Comparison of ENCODE assay signal across 9 mouse cellular contexts in genomic region chr4:132356170-132356569, GRCm38 (mm10). TPM values are rescaled to one million over a fixed set of nuclear protein-coding genes. Genes with fewer than 3 reads are reported as not detected.
DNase-seq lines count a peak whose midpoint lies in the region; ATAC-seq and TF ChIP-seq lines count a peak whose summit lies in the region.
"Had no signal": no experiment of that assay in that cellular context is flagged by ENCODE, and none has a peak within 500 bp of the region (broad histone marks: within the 10 kb centered on the region; RNA-seq: fewer than 3 reads in every experiment).

No protein-coding gene starts in this region.

- no peaks in the 10 kb centered on the region for H3K36me3 ChIP-seq in embryonic facial prominence, embryonic 11.5 days (replicated peaks; ENCODE audit: control insufficient read depth, insufficient read depth, low read depth, low read length)
- H3K36me3 ChIP-seq in embryonic facial prominence, embryonic 10.5 days (replicated peaks), result peaks cover 69% of the 10 kb centered on the region
- peaks cover 47% of the 10 kb centered on the region for H3K36me3 ChIP-seq in intestine, embryonic 14.5 days (ENCODE audit: control insufficient read depth, insufficient read depth, low read length)
- H3K36me3 ChIP-seq in lung, postnatal 0 days (ENCODE audit: insufficient read depth, low read length), result peaks cover 13% of the 10 kb centered on the region; the same call in 1 of the 2 replicates
- H3K36me3 ChIP-seq in hindbrain, embryonic 16.5 days (ENCODE audit: control insufficient read depth, insufficient read depth, low read length), result peaks cover 7% of the 10 kb centered on the region; the same call in 1 of the 2 replicates
- peaks cover 66% of the 10 kb centered on the region for H3K36me3 ChIP-seq in midbrain, embryonic 10.5 days

- ATAC-seq in embryonic facial prominence, embryonic 11.5 days (replicated peaks; ENCODE audit: insufficient number of reproducible peaks, low FRiP score, low TSS enrichment, low read depth), result no peak
- no peak for ATAC-seq in intestine, embryonic 14.5 days (replicated peaks; ENCODE audit: low FRiP score, low TSS enrichment, low read depth)
- 0 out of 2 replicates have a peak, but pooled peaks have one; percentile 16 for ATAC-seq in lung, postnatal 0 days
- ATAC-seq in hindbrain, embryonic 16.5 days, result no peak

- no peak overlapping the region for H3K27ac ChIP-seq in embryonic facial prominence, embryonic 11.5 days (replicated peaks; ENCODE audit: low read depth, low read length)
- H3K27ac ChIP-seq in embryonic facial prominence, embryonic 10.5 days (replicated peaks), result no peak overlapping the region
- H3K27ac ChIP-seq in intestine, embryonic 14.5 days (ENCODE audit: low read depth), result no peak overlapping the region
- no peak overlapping the region for H3K27ac ChIP-seq in lung, postnatal 0 days (ENCODE audit: low read length)
- no peak overlapping the region for H3K27ac ChIP-seq in hindbrain, embryonic 16.5 days (ENCODE audit: low read depth, low read length)
- no peak overlapping the region for H3K27ac ChIP-seq in midbrain, embryonic 10.5 days (replicated peaks)

- H3K9me3 ChIP-seq in embryonic facial prominence, embryonic 11.5 days (replicated peaks; ENCODE audit: control insufficient read depth, low read length), result no peaks in the 10 kb centered on the region
- no peaks in the 10 kb centered on the region for H3K9me3 ChIP-seq in embryonic facial prominence, embryonic 10.5 days
- no peaks in the 10 kb centered on the region for H3K9me3 ChIP-seq in intestine, embryonic 14.5 days (ENCODE audit: control insufficient read depth, low read length)
- no peaks in the 10 kb centered on the region for H3K9me3 ChIP-seq in lung, postnatal 0 days (ENCODE audit: low read length)
- no peaks in the 10 kb centered on the region for H3K9me3 ChIP-seq in hindbrain, embryonic 16.5 days (ENCODE audit: control insufficient read depth, low read length)
- no peaks in the 10 kb centered on the region for H3K9me3 ChIP-seq in midbrain, embryonic 10.5 days (replicated peaks)

- no peaks in the 10 kb centered on the region for H3K4me1 ChIP-seq in embryonic facial prominence, embryonic 11.5 days (ENCODE audit: control insufficient read depth, insufficient read depth, low read length)
- peaks cover 17% of the 10 kb centered on the region for H3K4me1 ChIP-seq in embryonic facial prominence, embryonic 10.5 days
- peaks cover 8% of the 10 kb centered on the region; the same call in 1 of the 2 replicates for H3K4me1 ChIP-seq in intestine, embryonic 14.5 days (replicated peaks; ENCODE audit: control insufficient read depth, insufficient read depth, low read length)
- H3K4me1 ChIP-seq in lung, postnatal 0 days (ENCODE audit: insufficient read depth, low read depth, low read length), result peaks cover 8% of the 10 kb centered on the region; the same call in 1 of the 2 replicates
- H3K4me1 ChIP-seq in hindbrain, embryonic 16.5 days (ENCODE audit: control insufficient read depth, insufficient read depth, low read depth, low read length), result peaks cover 14% of the 10 kb centered on the region
- peaks cover 20% of the 10 kb centered on the region for H3K4me1 ChIP-seq in midbrain, embryonic 10.5 days

- peak; percentile 20 for DNase-seq in embryonic facial prominence, embryonic 11.5 days (ENCODE audit: low spot score)
- DNase-seq in embryonic facial prominence, embryonic 10.5 days (ENCODE audit: low spot score), result no peak
- peak; percentile 48 for DNase-seq in 3134 (ENCODE audit: extremely low read depth, insufficient read length, low spot score)
- peak; percentile 75 for DNase-seq in adrenal gland, adult 2 months
- peak; percentile 60 for DNase-seq in intestine, embryonic 14.5 days (ENCODE audit: low spot score)
- peak; percentile 48 for DNase-seq in lung, postnatal 0 days (ENCODE audit: low spot score)
- no peak for DNase-seq in midbrain, embryonic 10.5 days (ENCODE audit: low spot score)

- no peak overlapping the region for H3K4me3 ChIP-seq in embryonic facial prominence, embryonic 11.5 days (ENCODE audit: low read depth, low read length)
- H3K4me3 ChIP-seq in embryonic facial prominence, embryonic 10.5 days, result no peak overlapping the region
- H3K4me3 ChIP-seq in intestine, embryonic 14.5 days (ENCODE audit: low read depth, low read length), result no peak overlapping the region
- H3K4me3 ChIP-seq in lung, postnatal 0 days (ENCODE audit: low read depth, low read length), result no peak overlapping the region
- H3K4me3 ChIP-seq in hindbrain, embryonic 16.5 days (ENCODE audit: low read length), result no peak overlapping the region
- H3K4me3 ChIP-seq in midbrain, embryonic 10.5 days, result no peak overlapping the region

- H3K4me2 ChIP-seq in embryonic facial prominence, embryonic 11.5 days (ENCODE audit: low read depth, low read length), result no peak overlapping the region
- no peak overlapping the region for H3K4me2 ChIP-seq in intestine, embryonic 14.5 days (ENCODE audit: low read length)
- H3K4me2 ChIP-seq in lung, postnatal 0 days (replicated peaks; ENCODE audit: low read depth, low read length), result no peak overlapping the region
- no peak overlapping the region for H3K4me2 ChIP-seq in hindbrain, embryonic 16.5 days (ENCODE audit: low read length)

- TF ChIP-seq EP300 in lung, postnatal 0 days (IDR thresholded peaks at IDR 0.05), result no peak

- no peaks in the 10 kb centered on the region for H3K27me3 ChIP-seq in embryonic facial prominence, embryonic 11.5 days (ENCODE audit: control insufficient read depth, insufficient read depth, low read length)
- H3K27me3 ChIP-seq in embryonic facial prominence, embryonic 10.5 days (replicated peaks; ENCODE audit: low read depth, poor library complexity, severe bottlenecking), result no peaks in the 10 kb centered on the region
- H3K27me3 ChIP-seq in intestine, embryonic 14.5 days (replicated peaks; ENCODE audit: control insufficient read depth, insufficient read depth, low read length), result no peaks in the 10 kb centered on the region
- H3K27me3 ChIP-seq in lung, postnatal 0 days (replicated peaks; ENCODE audit: insufficient read depth, low read length), result no peaks in the 10 kb centered on the region
- H3K27me3 ChIP-seq in hindbrain, embryonic 16.5 days (replicated peaks; ENCODE audit: control insufficient read depth, insufficient read depth, low read length), result no peaks in the 10 kb centered on the region
- H3K27me3 ChIP-seq in midbrain, embryonic 10.5 days (ENCODE audit: low read depth, poor library complexity, severe bottlenecking), result no peaks in the 10 kb centered on the region

- no peak for TF ChIP-seq CTCF in lung, postnatal 0 days (IDR thresholded peaks at IDR 0.05)

- 42% methylated on average over 12 of the region's 12 CpGs for WGBS in embryonic facial prominence, embryonic 11.5 days
- WGBS in embryonic facial prominence, embryonic 10.5 days, result 37% methylated on average over 12 of the region's 12 CpGs
- WGBS in intestine, embryonic 14.5 days, result 41% methylated on average over 12 of the region's 12 CpGs
- WGBS in lung, postnatal 0 days, result 50% methylated on average over 12 of the region's 12 CpGs
- 39% methylated on average over 12 of the region's 12 CpGs for WGBS in hindbrain, embryonic 16.5 days
- 33% methylated on average over 12 of the region's 12 CpGs for WGBS in midbrain, embryonic 10.5 days

- H3K9ac ChIP-seq in embryonic facial prominence, embryonic 11.5 days (replicated peaks; ENCODE audit: low read length), result no peak overlapping the region
- H3K9ac ChIP-seq in intestine, embryonic 14.5 days (ENCODE audit: low read length), result no peak overlapping the region
- no peak overlapping the region for H3K9ac ChIP-seq in lung, postnatal 0 days (replicated peaks; ENCODE audit: low read depth)
- no peak overlapping the region for H3K9ac ChIP-seq in hindbrain, embryonic 16.5 days (ENCODE audit: low read depth, low read length)

RNA-seq across cellular contexts. Expression of gene Rcc1, which starts 2.8 kb away (rescaled TPM):
- polyA plus RNA-seq in embryonic facial prominence, embryonic 11.5 days (2014; fragmentation: Nextera tagmentation; extraction: Ambion mirVana), result 60.6 and 61.5 TPM in 2 replicates
- polyA plus RNA-seq in embryonic facial prominence, embryonic 10.5 days (2016; fragmentation: Nextera tagmentation; extraction: Ambion mirVana), result 160 and 172 TPM in 2 replicates
- 10 to 100 TPM; 12.4 to 16.9 TPM for total RNA-seq in adrenal gland, adult 2 months (2021)
- 4.3 TPM in 2 replicates for polyA plus RNA-seq in adrenal gland, adult 2 months (2012; rRNA removed)
- polyA plus RNA-seq in intestine, embryonic 14.5 days (2014; fragmentation: Nextera tagmentation; extraction: Ambion mirVana), result 65.7 and 66.6 TPM in 2 replicates
- 14.3 and 14.7 TPM in 2 replicates for polyA plus RNA-seq in lung, postnatal 0 days (2015; fragmentation: Nextera tagmentation; extraction: Ambion mirVana)
- polyA plus RNA-seq in hindbrain, embryonic 16.5 days (2015; fragmentation: Nextera tagmentation; extraction: Ambion mirVana), result 31.5 and 35.2 TPM in 2 replicates
- 144 and 164 TPM in 2 replicates for polyA plus RNA-seq in midbrain, embryonic 10.5 days (2016; fragmentation: Nextera tagmentation; extraction: Ambion mirVana)

RNA-seq across cellular contexts. Expression of gene Trnau1ap, which starts 26.8 kb away (rescaled TPM):
- polyA plus RNA-seq in embryonic facial prominence, embryonic 11.5 days (2014; fragmentation: Nextera tagmentation; extraction: Ambion mirVana), result 76.6 and 79.7 TPM in 2 replicates
- polyA plus RNA-seq in embryonic facial prominence, embryonic 10.5 days (2016; fragmentation: Nextera tagmentation; extraction: Ambion mirVana), result 83.5 and 83.8 TPM in 2 replicates
- 10 to 100 TPM; 31.6 to 36.4 TPM for total RNA-seq in adrenal gland, adult 2 months (2021)
- polyA plus RNA-seq in adrenal gland, adult 2 months (2012; rRNA removed), result 14.9 and 16.5 TPM in 2 replicates
- polyA plus RNA-seq in intestine, embryonic 14.5 days (2014; fragmentation: Nextera tagmentation; extraction: Ambion mirVana), result 72.8 and 75.4 TPM in 2 replicates
- polyA plus RNA-seq in lung, postnatal 0 days (2015; fragmentation: Nextera tagmentation; extraction: Ambion mirVana), result 49.8 and 52.9 TPM in 2 replicates
- polyA plus RNA-seq in hindbrain, embryonic 16.5 days (2015; fragmentation: Nextera tagmentation; extraction: Ambion mirVana), result 75.2 and 77.9 TPM in 2 replicates
- 83.5 and 87.8 TPM in 2 replicates for polyA plus RNA-seq in midbrain, embryonic 10.5 days (2016; fragmentation: Nextera tagmentation; extraction: Ambion mirVana)

RNA-seq across cellular contexts. Expression of gene Rab42, which starts 53.0 kb away (rescaled TPM):
- polyA plus RNA-seq in embryonic facial prominence, embryonic 11.5 days (2014; fragmentation: Nextera tagmentation; extraction: Ambion mirVana), result 0.67 and 2.2 TPM in 2 replicates
- polyA plus RNA-seq in embryonic facial prominence, embryonic 10.5 days (2016; fragmentation: Nextera tagmentation; extraction: Ambion mirVana), result 1.3 and 1.8 TPM in 2 replicates
- 1 to 10 TPM; 1.4 to 3.0 TPM for total RNA-seq in adrenal gland, adult 2 months (2021)
- polyA plus RNA-seq in adrenal gland, adult 2 months (2012; rRNA removed), result 3.2 and 3.3 TPM in 2 replicates
- polyA plus RNA-seq in intestine, embryonic 14.5 days (2014; fragmentation: Nextera tagmentation; extraction: Ambion mirVana), result 1.6 and 1.7 TPM in 2 replicates
- polyA plus RNA-seq in lung, postnatal 0 days (2015; fragmentation: Nextera tagmentation; extraction: Ambion mirVana), result 2.3 and 3.1 TPM in 2 replicates
- polyA plus RNA-seq in hindbrain, embryonic 16.5 days (2015; fragmentation: Nextera tagmentation; extraction: Ambion mirVana), result 3.9 and 4.8 TPM in 2 replicates
- 0.79 and 0.85 TPM in 2 replicates for polyA plus RNA-seq in midbrain, embryonic 10.5 days (2016; fragmentation: Nextera tagmentation; extraction: Ambion mirVana)
- total RNA-seq: neutrophil, adult 5-6 weeks had no signal

Comparison
In these comparisons a context has a peak if more than half of its experiments do, and no peak if none do; other contexts are left out.
1. DNase-seq: peak in embryonic facial prominence, embryonic 11.5 days (single experiment), 3134 (single experiment), adrenal gland, adult 2 months (single experiment), intestine, embryonic 14.5 days (single experiment) and lung, postnatal 0 days (single experiment); none in embryonic facial prominence, embryonic 10.5 days (single experiment) and midbrain, embryonic 10.5 days (single experiment).